Mouse (Mus musculus) ES-Bruce4 (cell line): Measurements from ENCODE around the gene Mtg2.

ENCODE experiments used
- CTCF ChIP-seq: IDR thresholded peaks from one replicate; pipeline ENCODE4 v1.8.1; 2011; ENCODE audit warnings: low read depth, low read length
- POLR2A ChIP-seq: IDR thresholded peaks from one replicate; pipeline ENCODE4 v1.8.1; 2011; ENCODE audit warnings: low read length; ENCODE audit not compliant: insufficient read depth

GRCm38 (mm10) chr2:180097585-180097984 lies 27.2 kb downstream of the Mtg2 start:
- no peak for TF ChIP-seq CTCF
- no peak for TF ChIP-seq POLR2A
